Mouse (Mus musculus) ES-E14 (cell line): Measurements from ENCODE around the gene Fgf3.

Experiments used
- CHD2 ChIP-seq: IDR thresholded peaks from 2 replicates; pipeline ENCODE4 v1.6.1; 2014; ENCODE audit warnings: mild to moderate bottlenecking, low read depth, low read length, inconsistent platforms
- HCFC1 ChIP-seq: IDR thresholded peaks from 2 replicates; pipeline ENCODE4 v1.6.1; 2012; ENCODE audit warnings: low read length, inconsistent platforms, borderline replicate concordance; ENCODE audit not compliant: insufficient read depth
- MAFK ChIP-seq: IDR thresholded peaks from 2 replicates; pipeline ENCODE4 v1.6.1; 2014; ENCODE audit warnings: mild to moderate bottlenecking, low read depth, low read length, inconsistent platforms; ENCODE audit not compliant: insufficient read depth
- ZNF384 ChIP-seq: IDR thresholded peaks from 2 replicates; pipeline ENCODE4 v1.6.1; 2012; ENCODE audit warnings: low read depth, low read length, inconsistent platforms

DNA sequence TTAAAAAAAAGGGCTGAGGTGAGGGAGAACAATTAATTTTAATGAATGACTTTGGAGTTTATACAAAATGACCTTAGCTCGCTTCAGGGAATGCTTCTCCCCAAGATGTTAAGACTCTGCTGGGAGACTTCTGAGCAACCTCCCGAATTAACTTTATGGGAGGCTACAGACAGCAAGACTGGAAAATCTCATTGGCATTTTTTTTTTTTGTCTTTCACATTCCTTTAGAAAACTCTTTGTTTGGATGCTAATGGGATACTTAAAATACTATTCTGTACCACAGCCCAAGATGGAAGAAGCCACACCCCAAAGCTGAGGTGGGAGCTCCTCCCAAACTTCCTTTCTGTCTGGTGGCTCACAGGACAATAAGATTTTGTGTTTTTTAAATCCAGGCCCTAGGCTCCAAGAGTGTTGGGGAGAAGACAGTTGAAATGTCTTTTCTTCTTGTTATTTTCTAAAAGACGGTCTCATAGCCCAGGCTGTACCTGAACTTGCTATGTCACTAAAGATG, 26.3 kb downstream of the Fgf3 start:
- peak; percentile 96 for TF ChIP-seq ZNF384
- no peak for TF ChIP-seq CHD2
- TF ChIP-seq HCFC1 = no peak
- TF ChIP-seq MAFK = no peak
